Mouse (Mus musculus): Measurements from ENCODE around the gene Ate1. TPM values are rescaled to one million over a fixed set of nuclear protein-coding genes. Genes with fewer than 3 reads are reported as not detected.

Gene Ate1
- total and polyA plus RNA-seq, 2 experiments from 2014 or later, result 32.4 to 66.3 TPM

DNA sequence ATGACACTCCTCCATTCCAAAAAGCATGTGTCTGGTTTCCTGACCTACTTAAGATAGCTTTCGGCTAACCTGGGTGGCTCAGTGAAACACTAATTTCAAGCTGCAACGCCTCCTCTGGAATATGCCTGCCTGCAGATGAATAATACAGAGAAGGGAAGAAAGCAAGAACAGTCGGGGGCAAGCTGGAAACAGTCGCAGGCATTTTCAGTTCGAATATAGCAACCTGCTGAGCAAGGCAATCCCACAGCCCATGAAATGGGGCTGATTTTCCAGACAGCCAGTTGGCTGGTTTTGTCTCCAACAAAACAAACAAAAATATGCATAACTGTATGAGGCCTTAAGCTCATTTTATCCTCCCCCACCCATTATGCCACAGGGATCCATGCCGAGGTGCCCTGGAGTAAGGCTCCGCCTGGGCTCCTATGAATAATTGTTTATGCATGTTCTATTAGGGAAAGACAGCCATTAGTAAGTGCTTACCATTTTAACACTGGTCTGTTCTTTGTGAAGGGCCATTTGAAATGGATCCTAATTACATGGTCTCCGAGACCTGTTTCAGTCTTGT lies 138.7 kb downstream of the Ate1 start:
- 91% methylated on average over 8 of the region's 8 CpGs for WGBS
- no peak overlapping the region for H3K4me3 ChIP-seq (ENCODE audit: low read depth, low read length)

DNA sequence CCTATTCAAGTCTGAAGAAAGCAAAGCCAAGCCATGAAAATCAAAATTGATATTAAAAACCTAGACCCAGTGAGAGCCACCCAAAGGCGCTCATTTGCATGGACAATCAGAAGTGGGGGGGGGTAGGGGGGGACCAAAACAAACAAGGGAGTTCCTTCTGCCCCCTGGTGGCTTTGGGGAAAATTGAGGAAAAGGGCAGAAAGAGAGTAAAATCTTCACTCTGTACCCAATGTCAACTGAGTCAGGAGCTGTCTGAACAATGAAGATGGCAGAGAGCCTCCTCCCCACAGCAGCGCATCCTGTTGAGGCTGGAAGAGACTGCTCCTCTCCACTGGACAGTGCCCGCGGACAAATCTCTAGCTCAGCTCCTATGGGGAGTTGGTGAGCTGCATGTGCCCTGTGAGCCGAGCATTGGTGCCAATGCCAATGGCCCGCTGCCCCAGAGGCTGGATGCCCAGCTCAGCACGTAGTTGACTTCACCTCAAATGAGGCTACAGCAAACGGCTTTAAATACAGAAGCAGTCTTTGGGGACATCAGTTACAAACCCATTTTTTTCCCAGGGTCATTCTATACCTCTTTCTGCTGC lies 139.3 kb downstream of the Ate1 start:
- Histone ChIP-seq H3K9me3 (replicated peaks; ENCODE audit: control insufficient read depth, low read length) (no peaks in the 10 kb centered on the region), H3K27me3 (ENCODE audit: control insufficient read depth, insufficient read depth, low read length) (no peaks in the 10 kb centered on the region), H3K9ac (replicated peaks; ENCODE audit: low read depth, low read length) (no peak overlapping the region), H3K4me2 (ENCODE audit: low read depth, low read length) (no peak overlapping the region), H3K4me3 (ENCODE audit: low read depth, low read length) (no peak overlapping the region), H3K4me1 (ENCODE audit: control insufficient read depth, insufficient read depth) (no peaks in the 10 kb centered on the region), H3K27ac (ENCODE audit: low read depth) (no peak overlapping the region), H3K36me3 (replicated peaks; ENCODE audit: control insufficient read depth, insufficient read depth, low read length) (no peaks in the 10 kb centered on the region)
- WGBS, result 85% methylated on average over 8 of the region's 8 CpGs
- peak; percentile 49 for TF ChIP-seq CTCF (IDR thresholded peaks at IDR 0.05; ENCODE audit: low read depth)
- TF ChIP-seq EP300 (IDR thresholded peaks at IDR 0.05; ENCODE audit: low read depth), result no peak
- ATAC-seq (ENCODE audit: insufficient read depth, low read depth) (no peak), DNase-seq (ENCODE audit: low spot score) (no peak)

More for the DNA sequence above, 138.7 kb downstream of the Ate1 start:
- DNase-seq (ENCODE audit: low spot score) (no peak), ATAC-seq (ENCODE audit: insufficient read depth, low read depth) (no peak)
- Histone ChIP-seq H3K9me3 (replicated peaks; ENCODE audit: control insufficient read depth, low read length) (no peaks in the 10 kb centered on the region), H3K4me1 (ENCODE audit: control insufficient read depth, insufficient read depth) (no peaks in the 10 kb centered on the region), H3K9ac (replicated peaks; ENCODE audit: low read depth, low read length) (no peak overlapping the region), H3K27me3 (ENCODE audit: control insufficient read depth, insufficient read depth, low read length) (no peaks in the 10 kb centered on the region), H3K4me2 (ENCODE audit: low read depth, low read length) (no peak overlapping the region), H3K36me3 (replicated peaks; ENCODE audit: control insufficient read depth, insufficient read depth, low read length) (no peaks in the 10 kb centered on the region), H3K27ac (ENCODE audit: low read depth) (no peak overlapping the region)
- TF ChIP-seq EP300 (IDR thresholded peaks at IDR 0.05; ENCODE audit: low read depth) (no peak), CTCF (IDR thresholded peaks at IDR 0.05; ENCODE audit: low read depth) (no peak)

DNA sequence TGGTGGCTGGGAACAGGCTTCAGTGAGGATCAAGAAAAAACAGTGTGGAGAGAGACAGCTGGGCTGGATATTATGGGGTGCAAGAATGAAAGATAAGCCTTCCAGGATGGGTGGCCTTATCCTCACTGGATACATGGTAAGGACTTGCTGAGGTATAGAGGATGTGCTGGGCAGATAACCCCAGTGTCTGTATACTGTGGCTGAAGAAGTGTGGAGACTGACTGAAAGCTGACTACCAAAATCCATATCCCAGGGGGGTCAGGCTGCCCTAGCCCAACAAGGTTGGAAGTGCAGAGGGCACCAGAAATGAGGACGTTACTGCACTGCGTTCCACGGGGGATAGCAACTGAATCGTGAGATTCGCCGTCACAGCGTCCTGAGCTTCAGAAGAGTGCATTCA lies 139.8 kb downstream of the Ate1 start:
- Histone ChIP-seq H3K9ac (replicated peaks; ENCODE audit: low read depth, low read length) (no peak overlapping the region), H3K4me1 (ENCODE audit: control insufficient read depth, insufficient read depth) (no peaks in the 10 kb centered on the region), H3K4me2 (ENCODE audit: low read depth, low read length) (no peak overlapping the region), H3K27me3 (ENCODE audit: control insufficient read depth, insufficient read depth, low read length) (no peaks in the 10 kb centered on the region), H3K4me3 (ENCODE audit: low read depth, low read length) (no peak overlapping the region), H3K27ac (ENCODE audit: low read depth) (no peak overlapping the region), H3K36me3 (replicated peaks; ENCODE audit: control insufficient read depth, insufficient read depth, low read length) (no peaks in the 10 kb centered on the region), H3K9me3 (replicated peaks; ENCODE audit: control insufficient read depth, low read length) (no peaks in the 10 kb centered on the region)
- no peak for TF ChIP-seq EP300 (IDR thresholded peaks at IDR 0.05; ENCODE audit: low read depth)
- ATAC-seq (ENCODE audit: insufficient read depth, low read depth) (no peak), DNase-seq (ENCODE audit: low spot score) (no peak)
- whole genome bisulfite sequencing, result 98% methylated on average over 7 of the region's 7 CpGs

DNA sequence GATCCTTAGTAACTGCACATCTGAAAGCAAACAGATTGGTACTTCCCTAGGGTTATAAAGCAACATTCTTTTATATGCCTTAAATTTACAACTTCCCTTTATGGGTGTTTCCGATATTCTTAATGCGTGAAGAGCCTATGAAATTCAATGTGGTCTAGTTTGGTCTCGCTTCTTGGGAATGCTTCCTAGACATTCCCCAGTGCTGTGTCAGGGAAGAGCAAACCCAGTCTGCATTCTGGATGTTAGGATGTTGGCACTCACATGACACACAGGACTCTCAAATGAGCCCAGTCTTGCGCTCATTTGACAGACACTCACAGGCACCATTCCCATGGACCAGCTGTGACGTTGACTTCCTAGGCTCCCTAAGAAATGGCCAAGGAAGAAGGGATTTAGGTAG lies 140.3 kb downstream of the Ate1 start:
- H3K4me3 ChIP-seq (ENCODE audit: low read depth, low read length), result no peak overlapping the region
- no peak overlapping the region for H3K4me2 ChIP-seq (ENCODE audit: low read depth, low read length)
- H3K9ac ChIP-seq (replicated peaks; ENCODE audit: low read depth, low read length), result no peak overlapping the region
- DNase-seq (ENCODE audit: low spot score) (no peak), ATAC-seq (ENCODE audit: insufficient read depth, low read depth) (no peak)
- H3K9me3 ChIP-seq (replicated peaks; ENCODE audit: control insufficient read depth, low read length), result no peaks in the 10 kb centered on the region
- H3K27ac ChIP-seq (ENCODE audit: low read depth), result no peak overlapping the region
- WGBS, result 89% methylated on average over 5 of the region's 5 CpGs
- no peak for TF ChIP-seq EP300 (IDR thresholded peaks at IDR 0.05; ENCODE audit: low read depth)
- no peak for TF ChIP-seq CTCF (IDR thresholded peaks at IDR 0.05; ENCODE audit: low read depth)
- no peaks in the 10 kb centered on the region for H3K27me3 ChIP-seq (ENCODE audit: control insufficient read depth, insufficient read depth, low read length)
- H3K36me3 ChIP-seq (replicated peaks; ENCODE audit: control insufficient read depth, insufficient read depth, low read length), result no peaks in the 10 kb centered on the region
- no peaks in the 10 kb centered on the region for H3K4me1 ChIP-seq (ENCODE audit: control insufficient read depth, insufficient read depth)

DNA sequence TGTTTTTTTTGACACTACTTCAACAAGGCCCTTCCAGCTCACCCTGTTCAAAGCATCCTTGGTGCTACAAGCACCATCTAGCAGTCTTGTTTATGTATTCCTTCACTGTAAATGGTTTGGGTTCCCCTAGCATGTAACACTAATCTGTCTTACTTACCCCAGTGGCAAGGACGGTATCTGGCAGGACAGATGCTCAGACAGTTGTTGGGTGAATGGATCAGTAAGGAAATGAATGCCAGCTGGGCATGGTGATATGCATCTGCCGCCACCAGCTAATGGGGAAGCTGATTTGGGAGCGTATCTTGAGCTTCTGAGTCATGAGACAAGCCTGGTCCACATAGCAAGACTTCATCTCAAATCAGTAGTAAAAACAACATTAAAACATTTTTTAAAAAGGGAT lies 141.9 kb downstream of the Ate1 start:
- 89% methylated on average over 3 of the region's 3 CpGs for WGBS
- H3K4me2 ChIP-seq (ENCODE audit: low read depth, low read length), result no peak overlapping the region
- no peak for TF ChIP-seq EP300 (IDR thresholded peaks at IDR 0.05; ENCODE audit: low read depth)
- no peak for TF ChIP-seq CTCF (IDR thresholded peaks at IDR 0.05; ENCODE audit: low read depth)
- no peaks in the 10 kb centered on the region for H3K27me3 ChIP-seq (ENCODE audit: control insufficient read depth, insufficient read depth, low read length)
- no peaks in the 10 kb centered on the region for H3K36me3 ChIP-seq (replicated peaks; ENCODE audit: control insufficient read depth, insufficient read depth, low read length)
- no peak overlapping the region for H3K4me3 ChIP-seq (ENCODE audit: low read depth, low read length)
- H3K4me1 ChIP-seq (ENCODE audit: control insufficient read depth, insufficient read depth), result no peaks in the 10 kb centered on the region
- no peak overlapping the region for H3K27ac ChIP-seq (ENCODE audit: low read depth)
- no peaks in the 10 kb centered on the region for H3K9me3 ChIP-seq (replicated peaks; ENCODE audit: control insufficient read depth, low read length)
- no peak overlapping the region for H3K9ac ChIP-seq (replicated peaks; ENCODE audit: low read depth, low read length)
- DNase-seq (ENCODE audit: low spot score), result no peak
- no peak for ATAC-seq (ENCODE audit: insufficient read depth, low read depth)

DNA sequence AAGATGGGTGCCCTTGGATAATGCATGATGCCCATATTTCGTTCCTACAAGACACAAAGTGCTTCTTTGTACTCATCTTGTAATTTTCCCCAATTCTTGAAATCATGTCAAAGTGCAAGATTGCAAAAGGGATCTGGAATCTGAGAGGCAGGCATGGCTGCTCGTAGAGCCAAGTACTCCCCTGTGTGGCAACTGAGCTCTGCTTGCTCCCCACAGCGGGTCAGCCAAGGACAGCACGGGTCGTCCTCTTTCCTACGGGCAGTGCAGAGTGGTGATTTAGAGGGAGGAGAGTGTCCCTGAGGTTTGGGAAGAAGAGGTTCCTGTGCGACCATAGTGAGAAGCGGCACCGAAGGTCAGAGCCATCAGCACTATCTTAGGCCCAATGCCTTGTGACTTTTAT lies 145.9 kb downstream of the Ate1 start:
- Histone ChIP-seq H3K4me2 (ENCODE audit: low read depth, low read length) (no peak overlapping the region), H3K27ac (ENCODE audit: low read depth) (no peak overlapping the region), H3K9ac (replicated peaks; ENCODE audit: low read depth, low read length) (no peak overlapping the region), H3K4me1 (ENCODE audit: control insufficient read depth, insufficient read depth) (no peaks in the 10 kb centered on the region), H3K9me3 (replicated peaks; ENCODE audit: control insufficient read depth, low read length) (no peaks in the 10 kb centered on the region), H3K4me3 (ENCODE audit: low read depth, low read length) (no peak overlapping the region), H3K27me3 (ENCODE audit: control insufficient read depth, insufficient read depth, low read length) (no peaks in the 10 kb centered on the region), H3K36me3 (replicated peaks; ENCODE audit: control insufficient read depth, insufficient read depth, low read length) (no peaks in the 10 kb centered on the region)
- WGBS, result 66% methylated on average over 9 of the region's 9 CpGs
- no peak for ATAC-seq (ENCODE audit: insufficient read depth, low read depth)
- no peak for DNase-seq (ENCODE audit: low spot score)
- TF ChIP-seq EP300 (IDR thresholded peaks at IDR 0.05; ENCODE audit: low read depth) (no peak), CTCF (IDR thresholded peaks at IDR 0.05; ENCODE audit: low read depth) (no peak)
